Mouse (Mus musculus): Measurements from ENCODE around the gene Mvb12a.

DNA sequence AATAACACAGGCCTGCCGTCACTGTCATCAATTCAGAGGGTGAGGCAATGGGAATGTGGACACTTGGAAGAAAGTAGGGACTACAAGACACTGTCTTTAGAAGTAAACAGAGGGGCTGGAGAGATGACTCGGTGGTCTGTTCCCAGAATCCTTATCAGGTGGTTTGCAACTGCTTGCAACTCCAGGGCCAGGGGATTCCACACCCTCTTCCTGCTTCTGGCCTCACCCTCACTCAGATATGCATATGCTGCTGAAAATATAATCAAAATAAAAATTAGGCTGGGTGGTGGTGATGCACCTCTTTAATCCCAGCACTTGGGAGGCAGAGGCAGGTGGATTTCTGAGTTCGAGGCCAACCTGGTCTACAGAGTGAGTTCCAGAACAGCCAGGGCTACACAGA is 17.3 kb downstream of the Mvb12a start:
- TF ChIP-seq EP300 (IDR thresholded peaks at IDR 0.05; ENCODE audit: insufficient read depth, low read depth, low read length) (no peak), POLR2A (IDR thresholded peaks at IDR 0.05; ENCODE audit: insufficient read depth, low read length) (no peak)

Data from ES-Bruce4 (cell line).